Mouse (Mus musculus) splenic B cell, adult 2 months (primary cell): ENCODE results near the gene Sohlh2.

Source experiments
- DNase-seq: peaks from one replicate; pipeline ENCODE4 v3.0.0-alpha.2; 2011; ENCODE audit warnings: low read depth, low spot score
- H3K27me3 ChIP-seq: 2 replicates; pipeline ENCODE4 v1.6.1; 2012; ENCODE audit warnings: mild to moderate bottlenecking, low read length, moderate library complexity, mixed read lengths; ENCODE audit not compliant: control insufficient read depth, poor library complexity, insufficient read depth, severe bottlenecking
- H3K36me3 ChIP-seq: 2 replicates; pipeline ENCODE4 v1.6.1; 2012; ENCODE audit warnings: mild to moderate bottlenecking, low read length, moderate library complexity, mixed read lengths; ENCODE audit not compliant: control insufficient read depth, poor library complexity, insufficient read depth, severe bottlenecking

The Sohlh2 gene

GRCm38 (mm10) chr3:55227214-55227581 is 45.4 kb downstream of the Sohlh2 start:
- no peaks in the 10 kb centered on the region for H3K36me3 ChIP-seq
- DNase-seq: no peak
- no peaks in the 10 kb centered on the region for H3K27me3 ChIP-seq

- H3K36me3 ChIP-seq: no peaks in the 10 kb centered on the region
- DNase-seq: no peak
- no peaks in the 10 kb centered on the region for H3K27me3 ChIP-seq
These were observed 60.0 kb downstream of the Sohlh2 start, which contains the start of gene Dclk1 for GRCm38 (mm10) chr3:55241730-55242421. TSS of gene Dclk1 (plus strand) at chr3:55242364.

DNA sequence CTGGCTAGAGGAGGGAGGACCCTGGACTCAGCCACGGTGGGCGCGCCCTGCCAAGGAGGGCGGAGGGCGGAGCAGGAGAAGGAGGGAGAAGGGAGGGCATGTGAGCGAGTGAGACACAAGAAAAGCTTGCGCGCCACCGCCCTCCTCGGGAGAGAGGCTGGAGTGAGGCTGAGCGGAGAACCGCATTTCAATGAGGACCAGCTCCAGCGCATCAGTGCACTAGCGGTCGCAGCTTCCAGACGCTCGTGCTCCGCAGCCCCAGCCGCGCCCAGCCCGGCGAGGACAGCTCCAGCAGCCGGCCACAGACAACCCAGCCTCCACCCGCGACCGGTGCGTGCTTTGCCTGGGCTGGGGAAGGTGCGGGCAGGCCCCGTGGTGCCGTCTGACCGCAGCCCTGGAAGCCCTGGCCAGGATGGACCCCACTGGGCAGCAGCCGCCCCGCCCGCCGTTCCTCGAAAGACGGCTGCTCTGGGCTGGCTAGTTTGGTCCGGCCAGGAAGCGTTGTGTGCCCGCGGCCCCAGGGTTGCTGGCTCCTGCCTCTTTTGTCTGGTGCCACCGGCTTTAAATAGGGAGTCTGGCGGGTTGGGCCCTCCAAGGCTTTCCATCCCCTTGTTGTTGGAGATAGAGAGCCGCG is 60.7 kb downstream of the Sohlh2 start:
- no peak for DNase-seq
- Histone ChIP-seq H3K27me3 (no peaks in the 10 kb centered on the region), H3K36me3 (no peaks in the 10 kb centered on the region)

GRCm38 (mm10) chr3:55243056-55243471 is 61.2 kb downstream of the Sohlh2 start:
- no peak for DNase-seq
- H3K27me3 ChIP-seq: no peaks in the 10 kb centered on the region
- H3K36me3 ChIP-seq: no peaks in the 10 kb centered on the region

GRCm38 (mm10) chr3:55244087-55244486 is 62.3 kb downstream of the Sohlh2 start:
- no peak for DNase-seq
- Histone ChIP-seq H3K27me3 (no peaks in the 10 kb centered on the region), H3K36me3 (no peaks in the 10 kb centered on the region)

DNA sequence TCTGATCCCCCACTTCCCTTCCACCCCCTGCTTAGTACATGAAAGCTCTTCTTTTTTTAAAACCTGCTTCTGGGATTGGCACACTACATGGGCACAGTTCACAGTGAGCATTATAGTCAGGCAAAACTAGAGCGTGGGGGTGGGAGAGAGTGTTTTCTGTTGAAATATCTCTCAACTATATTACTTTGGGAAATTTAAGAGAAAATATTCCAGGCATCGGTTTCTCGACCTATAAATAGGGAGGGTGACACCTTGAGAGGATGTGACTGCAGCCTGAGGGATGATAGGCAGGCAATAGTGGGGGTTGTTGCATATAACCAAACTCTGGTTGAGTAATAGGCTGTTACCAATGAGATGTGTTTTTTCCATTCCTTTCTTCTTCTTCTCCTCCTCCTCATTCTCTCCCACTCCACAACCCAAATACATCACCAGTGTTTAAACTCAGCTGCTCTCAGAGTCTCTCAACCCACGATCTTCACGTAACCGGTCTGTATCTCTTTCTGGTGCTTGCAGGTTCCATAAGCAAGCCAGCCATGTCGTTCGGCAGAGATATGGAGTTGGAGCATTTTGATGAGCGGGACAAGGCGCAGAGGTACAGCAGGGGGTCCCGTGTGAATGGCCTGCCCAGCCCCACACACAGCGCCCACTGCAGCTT is 64.9 kb downstream of the Sohlh2 start:
- H3K27me3 ChIP-seq: no peaks in the 10 kb centered on the region
- DNase-seq: no peak

DNA sequence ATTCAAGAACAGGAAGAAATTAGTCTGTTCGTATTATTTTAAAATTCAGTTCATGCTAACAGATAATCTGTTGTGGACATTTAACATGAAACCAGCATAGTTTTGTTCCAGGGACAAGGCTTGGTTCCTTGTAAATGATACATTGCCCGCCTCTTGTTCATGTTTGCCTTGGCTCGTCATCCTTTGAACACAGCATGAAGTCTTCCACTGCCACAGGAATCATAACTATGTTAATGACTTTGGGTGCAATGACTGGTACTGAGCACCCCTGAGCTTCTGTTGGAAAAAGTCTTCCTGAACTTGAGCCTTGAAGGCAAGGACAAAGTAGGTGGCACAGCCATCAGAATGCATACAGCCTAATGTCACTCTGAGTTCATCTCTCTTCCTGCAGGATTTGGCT is 66.2 kb downstream of the Sohlh2 start:
- Histone ChIP-seq H3K27me3 (no peaks in the 10 kb centered on the region), H3K36me3 (no peaks in the 10 kb centered on the region)
- no peak for DNase-seq

More for the DNA sequence above, 64.9 kb downstream of the Sohlh2 start:
- H3K36me3 ChIP-seq: no peaks in the 10 kb centered on the region

DNA sequence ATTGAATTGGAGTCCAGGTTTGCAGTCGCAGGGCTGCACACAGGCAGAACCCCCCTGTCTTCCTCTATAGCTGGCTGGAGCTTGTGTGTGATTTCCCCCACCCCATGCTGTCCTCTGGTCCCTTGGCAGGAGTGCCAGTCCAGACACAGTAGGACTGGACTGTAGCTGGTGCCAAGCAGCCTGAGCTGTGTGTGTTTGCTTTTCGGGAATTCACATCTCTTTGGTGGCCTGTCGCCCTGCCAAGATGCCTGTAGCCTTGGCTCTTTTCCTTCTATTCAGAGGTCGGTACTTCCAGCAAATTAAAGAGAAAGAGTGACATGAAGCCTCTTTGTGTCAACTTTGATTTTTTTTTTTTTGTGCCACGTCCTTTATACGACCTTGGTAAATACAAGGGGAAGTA is 66.7 kb downstream of the Sohlh2 start:
- no peak for DNase-seq
- no peaks in the 10 kb centered on the region for H3K27me3 ChIP-seq
- no peaks in the 10 kb centered on the region for H3K36me3 ChIP-seq

GRCm38 (mm10) chr3:55250631-55251030 is 68.8 kb downstream of the Sohlh2 start:
- no peak for DNase-seq
- Histone ChIP-seq H3K27me3 (no peaks in the 10 kb centered on the region), H3K36me3 (no peaks in the 10 kb centered on the region)
